Mouse (Mus musculus) neural tube, embryonic 11.5 days (tissue): Measurements from ENCODE around the gene Rbm39. TPM values are rescaled to one million over a fixed set of nuclear protein-coding genes. Genes with fewer than 3 reads are reported as not detected.

ENCODE experiments used
- ATAC-seq: fragments of 200-750 bp; cut with Nextera tagmentation; 2 replicates; pipeline ENCODE4 v1.8.0; 2017; ENCODE audit warnings: moderate number of reproducible peaks, mild to moderate bottlenecking, moderate TSS enrichment, moderate library complexity; ENCODE audit not compliant: insufficient read depth, low FRiP score, low TSS enrichment
- DNase-seq: peaks from one replicate; pipeline ENCODE4 v3.0.0-alpha.2; 2015; ENCODE audit warnings: low spot score
- H3K27ac ChIP-seq: fragments of 300-500 bp; sonication (generic); 2 replicates; pipeline ENCODE4 v1.5.1; 2014; ENCODE audit warnings: low read depth, mild to moderate bottlenecking, low read length
- H3K27me3 ChIP-seq: fragments of 300-500 bp; sonication (generic); 2 replicates; pipeline ENCODE4 v1.6.1; 2014; ENCODE audit warnings: mild to moderate bottlenecking, low read length, mixed read lengths; ENCODE audit not compliant: control insufficient read depth, insufficient read depth
- H3K36me3 ChIP-seq: fragments of 300-500 bp; sonication (generic); 2 replicates; pipeline ENCODE4 v1.6.1; 2014; ENCODE audit warnings: mild to moderate bottlenecking, low read length, moderate library complexity, mixed read lengths; ENCODE audit not compliant: control insufficient read depth, insufficient read depth
- H3K4me1 ChIP-seq: fragments of 300-500 bp; sonication (generic); 2 replicates; pipeline ENCODE4 v1.6.1; 2014; ENCODE audit warnings: low read length, mixed read lengths; ENCODE audit not compliant: control insufficient read depth, insufficient read depth
- H3K4me2 ChIP-seq: fragments of 300-500 bp; sonication (generic); 2 replicates; pipeline ENCODE4 v1.6.1; 2014; ENCODE audit warnings: low read depth, mild to moderate bottlenecking, moderate library complexity
- H3K4me3 ChIP-seq: fragments of 300-500 bp; sonication (generic); 2 replicates; pipeline ENCODE4 v1.5.1; 2014; ENCODE audit warnings: low read depth, low read length
- H3K9ac ChIP-seq: fragments of 300-500 bp; sonication (generic); 2 replicates; pipeline ENCODE4 v1.6.1; 2014; ENCODE audit warnings: mild to moderate bottlenecking, low read length
- H3K9me3 ChIP-seq: fragments of 300-500 bp; sonication (generic); 2 replicates; pipeline ENCODE4 v1.6.1; 2016; ENCODE audit warnings: low read length; ENCODE audit not compliant: control insufficient read depth
- WGBS: fragments of 180-500 bp; shearing (Covaris S2); extraction: QIAGEN DNeasy Blood & Tissue Kit; methylation state at CpG from one replicate; pipeline ENCODE4 v1.1.7; 2014; 5-methylcytosine and 5-hydroxymethylcytosine counted together
- polyA plus RNA-seq: library from polyadenylated mRNA; unstranded; fragments of >200 nt; fragmentation: Nextera tagmentation; extraction: Ambion mirVana; gene quantifications from 2 replicates; pipeline ENCODE4 v1.2.1, GENCODE M21; 2014

Rbm39 gene
- polyA plus RNA-seq, 1 experiment from 2014 or later, result 596 TPM

DNA sequence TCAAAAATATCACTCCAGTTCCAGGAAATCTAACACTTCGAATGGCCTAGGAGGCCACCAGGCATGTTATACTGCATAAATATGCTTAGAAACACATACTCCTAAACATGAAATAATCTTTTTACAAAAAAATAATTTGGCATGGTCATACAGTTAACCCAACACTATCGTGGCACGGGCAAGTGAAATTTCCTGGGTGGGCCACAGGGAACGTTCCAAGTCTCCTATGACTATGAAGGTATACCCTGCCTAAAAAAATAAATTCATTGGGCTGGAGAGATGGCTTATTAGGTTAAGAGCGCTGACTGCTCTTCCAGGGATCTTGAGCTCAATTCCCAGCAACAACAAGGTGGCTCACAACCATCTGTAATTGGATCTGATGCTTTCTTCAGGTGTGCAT lies 13.5 kb downstream of the Rbm39 start:
- 97% methylated on average over 5 of the region's 5 CpGs for WGBS
- no peaks in the 10 kb centered on the region for H3K4me1 ChIP-seq
- no peak for DNase-seq
- H3K27ac ChIP-seq, result no peak overlapping the region
- no peak overlapping the region for H3K4me3 ChIP-seq
- no peak overlapping the region for H3K9ac ChIP-seq
- no peaks in the 10 kb centered on the region for H3K27me3 ChIP-seq
- no peak overlapping the region for H3K4me2 ChIP-seq
- H3K9me3 ChIP-seq, result no peaks in the 10 kb centered on the region
- ATAC-seq, result no peak
- peaks cover 12% of the 10 kb centered on the region; the same call in 1 of the 2 replicates for H3K36me3 ChIP-seq

DNA sequence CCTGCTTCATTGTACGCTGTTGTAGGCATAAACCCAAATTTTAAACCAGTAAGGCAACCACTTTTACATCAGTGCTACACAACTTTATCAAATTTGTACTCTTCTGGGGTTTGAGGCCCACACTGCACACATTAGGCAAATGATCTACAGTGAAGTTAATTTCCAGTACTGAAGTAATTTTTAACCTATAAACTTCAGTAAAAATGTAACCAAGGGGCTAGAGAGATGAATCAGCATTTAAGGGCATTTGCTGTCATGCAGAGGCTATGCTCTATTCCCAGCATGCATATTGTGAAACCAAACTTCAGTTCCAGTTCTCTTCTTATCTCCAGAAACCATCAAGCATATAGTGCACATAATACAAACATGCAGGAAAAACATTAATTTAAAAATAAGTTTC lies 14.6 kb downstream of the Rbm39 start:
- H3K27me3 ChIP-seq, result no peaks in the 10 kb centered on the region
- no peak overlapping the region for H3K27ac ChIP-seq
- 96% methylated on average over 1 of the region's 1 CpGs for WGBS
- H3K36me3 ChIP-seq, result peaks cover 12% of the 10 kb centered on the region
- H3K4me2 ChIP-seq, result no peak overlapping the region
- DNase-seq, result no peak
- H3K9me3 ChIP-seq, result no peaks in the 10 kb centered on the region
- H3K4me1 ChIP-seq, result no peaks in the 10 kb centered on the region
- ATAC-seq, result no peak
- H3K4me3 ChIP-seq, result no peak overlapping the region
- no peak overlapping the region for H3K9ac ChIP-seq

- H3K9me3 ChIP-seq, result no peaks in the 10 kb centered on the region
- DNase-seq (no peak), ATAC-seq (no peak)
- no peak overlapping the region for H3K9ac ChIP-seq
- no peak overlapping the region for H3K4me2 ChIP-seq
- H3K4me3 ChIP-seq, result no peak overlapping the region
- H3K4me1 ChIP-seq, result no peaks in the 10 kb centered on the region
- H3K27me3 ChIP-seq, result no peaks in the 10 kb centered on the region
- peaks cover 14% of the 10 kb centered on the region for H3K36me3 ChIP-seq
- no peak overlapping the region for H3K27ac ChIP-seq
Observed at GRCm38 (mm10) chr2:156151538-156151937, 28.5 kb downstream of the Rbm39 start.

DNA sequence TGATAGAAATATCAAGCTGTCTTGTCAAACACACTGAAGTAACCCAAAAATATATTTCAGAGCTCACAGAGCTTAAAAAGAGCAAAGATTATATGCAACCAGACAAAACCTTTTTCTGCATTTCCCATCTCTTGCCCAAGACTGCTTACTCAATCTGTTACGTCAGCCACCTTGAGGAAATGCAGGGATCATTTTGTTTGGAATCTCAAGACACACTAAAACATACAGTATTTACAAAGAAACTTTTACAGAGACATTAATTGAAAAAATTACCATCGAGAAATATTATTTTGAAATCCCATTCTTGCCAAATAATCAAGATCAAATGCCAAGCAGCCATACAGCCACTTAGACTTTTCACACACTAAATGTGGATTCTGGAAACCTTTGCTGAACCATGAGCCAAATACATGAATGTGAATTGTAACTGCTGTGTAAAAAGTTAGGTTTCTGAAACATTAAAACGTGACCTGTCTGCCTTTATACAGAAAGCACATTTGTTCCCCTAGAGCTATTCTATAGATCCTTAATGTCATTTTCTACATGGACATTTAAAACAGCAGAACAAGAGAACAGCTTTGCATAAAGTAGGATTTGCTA lies 32.6 kb downstream of the Rbm39 start:
- Histone ChIP-seq H3K9ac (no peak overlapping the region), H3K4me3 (no peak overlapping the region), H3K36me3 (peaks cover 14% of the 10 kb centered on the region), H3K27me3 (no peaks in the 10 kb centered on the region), H3K4me1 (0 out of 2 replicates have a peak, but pooled peaks cover 4% of the 10 kb centered on the region), H3K4me2 (no peak overlapping the region), H3K27ac (no peak overlapping the region), H3K9me3 (no peaks in the 10 kb centered on the region)
- DNase-seq, result no peak
- 93% methylated on average over 3 of the region's 3 CpGs for WGBS
- no peak for ATAC-seq

- H3K4me2 ChIP-seq, result no peak overlapping the region
- H3K9ac ChIP-seq, result no peak overlapping the region
- ATAC-seq (no peak), DNase-seq (no peak)
- WGBS, result 75% methylated on average over 5 of the region's 5 CpGs
- H3K27ac ChIP-seq, result no peak overlapping the region
- H3K4me1 ChIP-seq, result 0 out of 2 replicates have a peak, but pooled peaks cover 4% of the 10 kb centered on the region
- H3K27me3 ChIP-seq, result no peaks in the 10 kb centered on the region
- no peak overlapping the region for H3K4me3 ChIP-seq
- peaks cover 14% of the 10 kb centered on the region for H3K36me3 ChIP-seq
- H3K9me3 ChIP-seq, result no peaks in the 10 kb centered on the region
Observed at GRCm38 (mm10) chr2:156146272-156146989, 33.6 kb downstream of the Rbm39 start.

DNA sequence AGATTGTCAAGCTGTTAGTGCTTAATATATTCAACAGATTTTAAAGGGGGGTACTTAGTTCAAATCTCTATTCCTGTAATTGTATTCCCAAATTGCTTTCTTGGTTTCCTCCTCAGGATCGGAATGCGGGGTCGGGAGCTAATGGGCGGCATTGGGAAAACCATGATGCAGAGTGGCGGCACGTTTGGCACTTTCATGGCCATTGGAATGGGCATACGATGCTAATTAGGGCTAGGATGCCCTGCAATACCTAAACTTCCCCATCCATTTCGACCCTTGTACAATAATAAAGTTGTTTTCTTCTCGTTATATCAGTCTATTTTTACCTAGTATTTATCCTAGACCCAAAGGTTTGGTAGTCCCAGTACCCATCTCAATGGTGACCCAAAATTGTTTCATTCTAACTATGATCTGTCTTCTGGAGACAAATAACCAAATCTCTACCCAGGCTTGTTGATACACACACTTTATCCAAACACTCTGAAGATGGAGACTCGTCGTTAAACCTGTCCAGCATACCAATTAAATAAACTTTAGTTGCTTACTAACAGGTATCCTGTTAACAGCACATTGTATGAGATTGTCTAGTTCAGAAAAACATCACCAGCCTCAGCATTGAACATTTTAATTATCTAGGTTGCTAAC lies 34.4 kb downstream of the Rbm39 start:
- no peak overlapping the region for H3K9ac ChIP-seq
- no peak overlapping the region for H3K4me3 ChIP-seq
- 69% methylated on average over 11 of the region's 11 CpGs for WGBS
- ATAC-seq, result no peak
- H3K4me2 ChIP-seq, result no peak overlapping the region
- peaks cover 14% of the 10 kb centered on the region for H3K36me3 ChIP-seq
- H3K4me1 ChIP-seq, result 0 out of 2 replicates have a peak, but pooled peaks cover 4% of the 10 kb centered on the region
- no peaks in the 10 kb centered on the region for H3K9me3 ChIP-seq
- no peaks in the 10 kb centered on the region for H3K27me3 ChIP-seq
- no peak for DNase-seq
- no peak overlapping the region for H3K27ac ChIP-seq

GRCm38 (mm10) chr2:156143953-156144724 lies 35.9 kb downstream of the Rbm39 start, which contains the start of the genes Romo1 and Nfs1:
Gene Romo1, plus strand, starts transcription at chr2:156144039.
Gene Nfs1, minus strand, starts transcription at chr2:156144186.
- under 1% methylated on average over 70 of the region's 70 CpGs for WGBS
- no peaks in the 10 kb centered on the region for H3K9me3 ChIP-seq
- H3K4me2 ChIP-seq, result peak within 1 kb of the TSS; percentile 67
- H3K9ac ChIP-seq, result peak within 1 kb of the TSS; percentile 89
- H3K27ac ChIP-seq, result peak within 1 kb of the TSS; percentile 92
- H3K4me1 ChIP-seq, result 0 out of 2 replicates have a peak, but pooled peaks cover 4% of the 10 kb centered on the region
- peaks cover 9% of the 10 kb centered on the region for H3K36me3 ChIP-seq
- ATAC-seq (peak; percentile 98), DNase-seq (peak; percentile 97)
- H3K4me3 ChIP-seq, result peak within 1 kb of the TSS; percentile 73
- no peaks in the 10 kb centered on the region for H3K27me3 ChIP-seq

DNA sequence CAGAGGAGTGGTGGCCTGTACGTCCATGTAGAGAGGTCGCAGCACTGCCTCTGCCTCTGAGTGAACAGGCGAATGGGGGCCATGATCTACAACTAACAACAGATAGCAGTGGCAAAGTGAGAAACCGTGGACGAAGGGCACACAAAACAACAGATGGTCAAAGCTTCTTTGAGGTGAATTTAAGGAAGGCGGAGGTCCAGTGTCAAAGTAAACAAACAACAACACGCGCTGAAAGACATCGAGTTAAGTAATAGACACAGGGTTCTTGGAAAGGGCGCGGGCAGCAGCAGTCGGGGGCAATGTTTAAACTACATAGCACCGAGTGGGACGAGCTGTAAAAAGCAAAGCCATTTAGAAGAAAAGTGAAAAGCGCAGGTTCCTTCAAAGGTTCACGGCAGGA lies 36.7 kb downstream of the Rbm39 start:
- Histone ChIP-seq H3K27ac (peak overlapping the region; percentile 92), H3K9me3 (no peaks in the 10 kb centered on the region), H3K9ac (peak overlapping the region; percentile 89), H3K4me1 (0 out of 2 replicates have a peak, but pooled peaks cover 4% of the 10 kb centered on the region), H3K36me3 (peaks cover 7% of the 10 kb centered on the region), H3K4me3 (peak overlapping the region; percentile 73), H3K4me2 (peak overlapping the region; percentile 67), H3K27me3 (no peaks in the 10 kb centered on the region)
- no peak for ATAC-seq
- 2% methylated on average over 16 of the region's 16 CpGs for WGBS
- no peak for DNase-seq
